Mouse (Mus musculus) MEL (cell line): ENCODE measurements around the gene Bnc2. TPM values are rescaled to one million over a fixed set of nuclear protein-coding genes. Genes with fewer than 3 reads are reported as not detected.

Experiments
- DNase-seq: peaks from one replicate; pipeline ENCODE4 v3.0.0; 2011; ENCODE audit warnings: low read depth, low spot score
- H3K27ac ChIP-seq: 2 replicates; pipeline ENCODE4 v1.5.1; 2012; ENCODE audit warnings: low read depth, mild to moderate bottlenecking, control low read depth, low read length, moderate library complexity; ENCODE audit not compliant: control insufficient read depth
- H3K27me3 ChIP-seq, 2 experiments: fragments of 150-350 bp in 1 of 2; sonication (generic) in 1 of 2; 2 replicates each; pipeline ENCODE4 v1.6.1; 2012; ENCODE audit warnings: low read length in 2 of 2, mild to moderate bottlenecking in 2 of 2, improper control_type of control experiment in 1 of 2, moderate library complexity in 1 of 2; ENCODE audit not compliant: insufficient read depth in 2 of 2, control insufficient read depth in 1 of 2
- H3K36me3 ChIP-seq, 2 experiments: 2 replicates each; pipeline ENCODE4 v1.6.1; 2012 to 2014; ENCODE audit warnings: low read length in 2 of 2, improper control_type of control experiment in 1 of 2, inconsistent platforms in 1 of 2, mild to moderate bottlenecking in 1 of 2; ENCODE audit not compliant: insufficient read depth in 2 of 2, control insufficient read depth in 1 of 2
- H3K4me1 ChIP-seq, 2 experiments: fragments of 150-350 bp in 1 of 2; sonication (generic) in 1 of 2; 2 replicates each; pipeline ENCODE4 v1.6.1; 2012; ENCODE audit warnings: low read length in 2 of 2, improper control_type of control experiment in 1 of 2, mild to moderate bottlenecking in 1 of 2; ENCODE audit not compliant: insufficient read depth in 2 of 2, control insufficient read depth in 1 of 2
- H3K4me3 ChIP-seq, 2 experiments: fragments of 150-350 bp in 1 of 2; sonication (generic) in 1 of 2; 2 replicates each; pipeline ENCODE4 v1.5.1; 2012; ENCODE audit warnings: low read depth in 2 of 2, low read length in 2 of 2, mild to moderate bottlenecking in 2 of 2, moderate library complexity in 2 of 2, control low read depth in 1 of 2, improper control_type of control experiment in 1 of 2; ENCODE audit not compliant: control insufficient read depth in 1 of 2, insufficient read depth in 1 of 2
- H3K79me2 ChIP-seq: 2 replicates; pipeline ENCODE4 v1.6.1; 2012; ENCODE audit warnings: mild to moderate bottlenecking, low read length, moderate library complexity; ENCODE audit not compliant: control insufficient read depth, poor library complexity, insufficient read depth
- H3K9ac ChIP-seq: 2 replicates; pipeline ENCODE4 v1.6.1; 2012; ENCODE audit warnings: low read depth, mild to moderate bottlenecking, control low read depth, low read length, moderate library complexity; ENCODE audit not compliant: control insufficient read depth, poor library complexity, severe bottlenecking
- H3K9me3 ChIP-seq: fragments of 150-350 bp; sonication (generic); replicated peaks from 2 replicates; pipeline ENCODE4 v1.6.1; 2012; ENCODE audit warnings: mild to moderate bottlenecking, low read length, improper control_type of control experiment, moderate library complexity; ENCODE audit not compliant: insufficient read depth
- BHLHE40 ChIP-seq: IDR thresholded peaks from 2 replicates; pipeline ENCODE4 v1.6.1; 2012; ENCODE audit warnings: low read depth, mild to moderate bottlenecking, inconsistent platforms, low read length, improper control_type of control experiment, borderline replicate concordance
- CHD1 ChIP-seq: IDR thresholded peaks from 2 replicates; pipeline ENCODE4 v1.6.1; 2012; ENCODE audit warnings: low read depth, mild to moderate bottlenecking, inconsistent platforms, low read length, improper control_type of control experiment
- CHD2 ChIP-seq: IDR thresholded peaks from 2 replicates; pipeline ENCODE4 v1.6.1; 2011; ENCODE audit warnings: low read length, improper control_type of control experiment
- CTCF ChIP-seq, 3 experiments: IDR thresholded peaks in 2 of 3; conservative IDR thresholded peaks in 1 of 3; 2 replicates each; pipeline ENCODE4 v1.5.1; 2011 to 2012; ENCODE audit warnings: low read length in 3 of 3, low read depth in 2 of 3, mild to moderate bottlenecking in 2 of 3, improper control_type of control experiment in 1 of 3, inconsistent platforms in 1 of 3, mixed read lengths in 1 of 3, moderate library complexity in 1 of 3; ENCODE audit not compliant: control insufficient read depth in 1 of 3, insufficient read depth in 1 of 3, poor library complexity in 1 of 3, severe bottlenecking in 1 of 3
- EP300 ChIP-seq, 2 experiments: IDR thresholded peaks; 2 replicates each; pipeline ENCODE4 v1.6.1; 2011; ENCODE audit warnings: improper control_type of control experiment in 2 of 2, low read length in 2 of 2, low read depth in 1 of 2, mild to moderate bottlenecking in 1 of 2
- GATA1 ChIP-seq: IDR thresholded peaks from 2 replicates; pipeline ENCODE4 v1.6.1; 2011; ENCODE audit warnings: low read depth, low read length, improper control_type of control experiment
- JUND ChIP-seq: IDR thresholded peaks from 2 replicates; pipeline ENCODE4 v1.6.1; 2011; ENCODE audit warnings: low read depth, mild to moderate bottlenecking, improper control_type of control experiment, low read length
- MAZ ChIP-seq: IDR thresholded peaks from 2 replicates; pipeline ENCODE4 v1.6.1; 2012; ENCODE audit warnings: low read depth, mild to moderate bottlenecking, inconsistent platforms, low read length, improper control_type of control experiment
- NELFE ChIP-seq: IDR thresholded peaks from 2 replicates; pipeline ENCODE4 v1.6.1; 2011; ENCODE audit warnings: low read depth, low read length, improper control_type of control experiment
- POLR2A ChIP-seq, 2 experiments: IDR thresholded peaks; 2 replicates each; pipeline ENCODE4 v1.6.1; 2011 to 2012; ENCODE audit warnings: low read length in 2 of 2, mild to moderate bottlenecking in 2 of 2, control low read depth in 1 of 2, improper control_type of control experiment in 1 of 2, low read depth in 1 of 2, moderate library complexity in 1 of 2; ENCODE audit not compliant: control insufficient read depth in 1 of 2, insufficient read depth in 1 of 2, poor library complexity in 1 of 2
- POLR2AphosphoS5 ChIP-seq: IDR thresholded peaks from 2 replicates; pipeline ENCODE4 v1.6.1; 2012; ENCODE audit warnings: low read depth, borderline replicate concordance, mild to moderate bottlenecking, inconsistent platforms, low read length, moderate library complexity, mixed read lengths
- RAD21 ChIP-seq: IDR thresholded peaks from 2 replicates; pipeline ENCODE4 v1.6.1; 2011; ENCODE audit warnings: mild to moderate bottlenecking, low read depth, low read length, improper control_type of control experiment
- TBP ChIP-seq: IDR thresholded peaks from 2 replicates; pipeline ENCODE4 v1.8.0; 2011; ENCODE audit warnings: low read depth, low read length, improper control_type of control experiment
- ZC3H11A ChIP-seq: IDR thresholded peaks from 2 replicates; pipeline ENCODE4 v1.6.1; 2012; ENCODE audit warnings: low read depth, mild to moderate bottlenecking, inconsistent platforms, low read length, improper control_type of control experiment
- ZMIZ1 ChIP-seq: IDR thresholded peaks from 2 replicates; pipeline ENCODE4 v1.6.1; 2012; ENCODE audit warnings: low read depth, mild to moderate bottlenecking, inconsistent platforms, low read length, improper control_type of control experiment, moderate library complexity
- polyA plus RNA-seq, 2 experiments: library from polyadenylated mRNA; stranded (reverse) in 1 of 2; unstranded in 1 of 2; fragments of >175 nt in 1 of 2; fragments of >200 nt in 1 of 2; gene quantifications; 2 replicates each; pipeline versions ENCODE4 v1.2.1 to v1.2.4; 2012; ENCODE audit warnings: low replicate concordance in 2 of 2, low read depth in 1 of 2; ENCODE audit not compliant: insufficient read length in 2 of 2, insufficient read depth in 1 of 2, missing spikeins in 1 of 2
- total RNA-seq: library from RNA; depleted of rRNA; stranded (reverse); fragments of 300-350 nt; gene quantifications from 2 replicates; pipeline ENCODE4 v1.2.3, GENCODE M21; 2012

Bnc2 gene
- total and polyA plus RNA-seq, 3 experiments = not detected

DNA sequence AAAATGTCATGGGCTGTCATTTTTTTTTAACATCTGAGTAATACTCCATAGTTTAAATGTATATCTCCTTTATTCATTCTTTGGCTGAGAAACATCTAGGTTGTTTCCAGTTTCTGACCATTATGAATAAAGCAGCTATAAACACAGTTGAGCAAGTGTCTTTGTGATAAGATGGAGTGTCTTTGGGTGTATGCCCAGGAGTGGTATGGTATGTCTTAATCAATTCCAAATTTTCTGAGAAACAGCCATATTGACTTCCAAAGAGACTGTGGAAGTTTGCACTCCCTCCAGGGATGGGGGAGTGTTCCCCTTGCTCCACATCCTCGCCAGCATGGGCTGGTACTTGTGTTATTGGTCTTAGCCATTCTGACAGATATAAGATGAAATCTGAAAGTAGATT, 70.6 kb downstream of the Bnc2 start:
- no peak overlapping the region for H3K27ac ChIP-seq
- no peak overlapping the region for H3K4me3 ChIP-seq
- H3K79me2 ChIP-seq = no peaks in the 10 kb centered on the region
- H3K36me3 ChIP-seq = no peaks in the 10 kb centered on the region
- no peaks in the 10 kb centered on the region for H3K4me1 ChIP-seq
- no peak for TF ChIP-seq TBP
- no peak for TF ChIP-seq EP300 (IDR thresholded peaks at IDR 0.05; ENCODE audit: low read depth in 1 of 2, low read length in 2 of 2)
- no peak for TF ChIP-seq CHD2
- TF ChIP-seq ZC3H11A = no peak
- TF ChIP-seq CHD1 = no peak
- TF ChIP-seq NELFE = no peak
- TF ChIP-seq POLR2AphosphoS5 = no peak
- TF ChIP-seq POLR2A (IDR thresholded peaks at IDR 0.05; ENCODE audit: control insufficient read depth in 1 of 2, insufficient read depth in 1 of 2, low read depth in 1 of 2, low read length in 2 of 2, poor library complexity in 1 of 2) = no peak
- no peak for TF ChIP-seq GATA1
- no peak for TF ChIP-seq CTCF (IDR thresholded peaks at IDR 0.05 in 2 of 3, conservative IDR thresholded peaks at IDR 0.05 in 1 of 3; ENCODE audit: control insufficient read depth in 1 of 3, insufficient read depth in 1 of 3, low read depth in 2 of 3, low read length in 3 of 3, poor library complexity in 1 of 3, severe bottlenecking in 1 of 3)
- TF ChIP-seq MAZ = no peak
- no peaks in the 10 kb centered on the region for H3K27me3 ChIP-seq
- H3K9ac ChIP-seq = no peak overlapping the region
- DNase-seq = no peak
- H3K9me3 ChIP-seq = no peaks in the 10 kb centered on the region

GRCm38 (mm10) chr4:84580260-84580952, 94.7 kb downstream of the Bnc2 start:
- Histone ChIP-seq H3K9ac (no peak overlapping the region), H3K4me3 (no peak overlapping the region), H3K36me3 (no peaks in the 10 kb centered on the region), H3K79me2 (no peaks in the 10 kb centered on the region), H3K27me3 (no peaks in the 10 kb centered on the region), H3K9me3 (no peaks in the 10 kb centered on the region), H3K27ac (no peak overlapping the region), H3K4me1 (no peaks in the 10 kb centered on the region)
- DNase-seq = no peak
- TF ChIP-seq RAD21 (no peak), JUND (no peak), CTCF (IDR thresholded peaks at IDR 0.05 in 2 of 3, conservative IDR thresholded peaks at IDR 0.05 in 1 of 3; ENCODE audit: control insufficient read depth in 1 of 3, insufficient read depth in 1 of 3, low read depth in 2 of 3, low read length in 3 of 3, poor library complexity in 1 of 3, severe bottlenecking in 1 of 3) (no peak)

- TF ChIP-seq BHLHE40 = no peak
- TF ChIP-seq ZMIZ1 = no peak
- no peak for DNase-seq
- H3K27me3 ChIP-seq = no peaks in the 10 kb centered on the region
- no peaks in the 10 kb centered on the region for H3K4me1 ChIP-seq
- H3K36me3 ChIP-seq = no peaks in the 10 kb centered on the region
- no peaks in the 10 kb centered on the region for H3K9me3 ChIP-seq
- H3K79me2 ChIP-seq = no peaks in the 10 kb centered on the region
- H3K9ac ChIP-seq = no peak overlapping the region
- H3K4me3 ChIP-seq = no peak overlapping the region
- no peak overlapping the region for H3K27ac ChIP-seq
These were observed 96.8 kb downstream of the Bnc2 start for GRCm38 (mm10) chr4:84578296-84578695.
